Mouse (Mus musculus) thymus, adult 2 months (tissue): ENCODE measurements around the gene Tbccd1.

Source experiments
- CTCF ChIP-seq: fragments of 200-500 bp; IDR thresholded peaks from 2 replicates; pipeline ENCODE4 v1.5.1; 2012; ENCODE audit warnings: mild to moderate bottlenecking, control low read depth, low read length, moderate library complexity, borderline replicate concordance; ENCODE audit not compliant: control insufficient read depth, poor library complexity, insufficient read depth; ENCODE audit errors: extremely low read depth
- POLR2A ChIP-seq: fragments of 200-500 bp; IDR thresholded peaks from 2 replicates; pipeline ENCODE4 v1.6.1; 2012; ENCODE audit warnings: mild to moderate bottlenecking, low read length, control low read depth, moderate library complexity; ENCODE audit not compliant: control insufficient read depth, poor library complexity, insufficient read depth; ENCODE audit errors: extremely low read depth

DNA sequence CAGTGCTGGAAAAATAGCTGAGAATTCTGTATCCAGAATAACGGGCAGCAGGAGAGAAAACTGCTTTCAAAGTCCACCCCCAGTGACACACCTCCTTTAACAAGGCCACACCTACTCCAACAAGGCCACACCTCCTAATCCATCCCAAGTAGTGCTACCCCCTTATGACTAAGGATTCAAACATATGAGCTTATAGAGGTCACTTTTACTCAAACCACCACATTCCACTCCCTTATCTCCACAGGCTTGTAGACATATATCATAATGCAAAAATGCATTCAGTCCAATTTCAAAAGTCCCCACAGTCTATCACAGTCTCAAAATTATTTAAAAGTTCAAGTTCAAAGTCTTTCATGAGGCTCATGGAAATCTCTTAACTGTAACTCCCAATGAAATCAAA, 9.8 kb downstream of the Tbccd1 start:
- TF ChIP-seq CTCF (no peak), POLR2A (no peak)
